Mouse (Mus musculus) lung, adult 10 weeks (tissue): ENCODE data around the gene Dmap1. TPM values are rescaled to one million over a fixed set of nuclear protein-coding genes. Genes with fewer than 3 reads are reported as not detected.

Experiments
- polyA plus RNA-seq: library from polyadenylated mRNA; stranded (reverse); fragments of 350-450 nt; fragmentation: Illumina TruSeq; extraction: RNeasy Lipid Tissue Mini Kit (QIAGEN cat#74804); gene quantifications from one replicate; pipeline ENCODE4 v1.2.3, GENCODE M21; 2014; ENCODE audit warnings: low read depth, low replicate concordance; ENCODE audit not compliant: insufficient read depth

The Dmap1 gene
- polyA plus RNA-seq: 16.7 TPM

DNA sequence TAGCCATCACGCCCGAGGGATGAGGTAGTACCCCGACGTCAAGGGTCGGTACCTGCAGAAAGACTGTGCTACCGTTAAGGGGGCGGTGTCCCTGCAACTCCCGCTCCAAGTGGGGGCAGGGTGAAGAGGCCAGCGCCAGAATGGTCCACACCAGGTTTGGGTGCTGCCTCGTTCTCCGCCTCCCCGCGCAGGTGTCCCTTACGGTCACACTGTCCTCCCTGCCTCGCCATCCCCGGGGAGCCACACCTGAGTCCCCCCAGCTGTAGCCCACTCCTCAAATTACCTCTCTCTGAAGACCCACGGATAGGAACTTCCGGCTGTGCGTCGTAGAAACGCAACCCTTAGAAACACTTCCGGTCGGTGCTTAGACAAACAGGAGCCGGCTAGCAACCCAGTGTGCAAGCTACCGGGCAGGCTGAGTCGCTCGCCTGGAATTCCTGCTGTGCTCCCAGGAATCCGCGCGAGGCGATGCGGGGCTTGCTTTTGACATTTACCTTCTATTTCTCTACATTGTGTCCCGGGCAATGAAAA lies at the start of gene Dmap1:
Dmap1 (minus strand) TSS at position 343 of the 531 bp plus-strand sequence.

DNA sequence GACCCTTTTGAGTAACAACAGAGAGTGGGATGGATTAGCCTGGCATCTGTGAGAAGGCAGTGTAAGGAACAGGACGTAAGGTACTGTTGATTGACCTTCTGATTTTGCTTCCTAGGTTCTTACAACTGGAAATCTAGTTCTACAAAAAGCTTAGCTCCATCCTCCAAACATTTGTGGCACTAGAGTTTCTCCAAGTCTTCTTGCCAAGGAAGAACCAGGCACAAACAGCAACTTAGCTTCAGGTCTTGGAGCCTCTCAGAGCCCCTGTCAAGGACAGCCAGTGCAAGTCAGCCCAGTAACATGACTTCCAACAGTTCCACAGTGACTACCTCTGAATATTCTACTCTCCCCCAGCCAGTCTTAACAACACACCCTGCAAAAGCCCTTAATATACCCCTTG lies 42.0 kb upstream of the Dmap1 start, which contains the start of gene Gm12845:
Gm12845 (plus strand) TSS at position 301 of the 400 bp plus-strand sequence.

Other genes with a start within 250 kb of the Dmap1 start
- gene Rnf220, start 185.2 kb downstream of the Dmap1 start, polyA plus RNA-seq: 55.2 TPM
- 28.6 TPM for gene Eri3, start 131.9 kb downstream of the Dmap1 start, polyA plus RNA-seq
- not detected for gene Gm12845, start 42.1 kb upstream of the Dmap1 start, polyA plus RNA-seq
- not detected for gene Klf17, start 83.4 kb upstream of the Dmap1 start, polyA plus RNA-seq
- gene Slc6a9, start 152.2 kb upstream of the Dmap1 start, polyA plus RNA-seq: 11.3 TPM
- gene Ccdc24, start 190.3 kb upstream of the Dmap1 start, polyA plus RNA-seq: 4.5 TPM
- gene B4galt2, start 201.2 kb upstream of the Dmap1 start, polyA plus RNA-seq: 4.5 TPM
- gene Atp6v0b, start 205.1 kb upstream of the Dmap1 start, polyA plus RNA-seq: 261 TPM
- gene Dph2, start 209.8 kb upstream of the Dmap1 start, polyA plus RNA-seq: 5.3 TPM
- gene Ipo13, start 232.7 kb upstream of the Dmap1 start, polyA plus RNA-seq: 32.2 TPM
- gene Artn, start 247.5 kb upstream of the Dmap1 start, polyA plus RNA-seq: 1.0 TPM